Mouse (Mus musculus): Measurements from ENCODE around the gene Osgin1.

Gene Osgin1

DNA sequence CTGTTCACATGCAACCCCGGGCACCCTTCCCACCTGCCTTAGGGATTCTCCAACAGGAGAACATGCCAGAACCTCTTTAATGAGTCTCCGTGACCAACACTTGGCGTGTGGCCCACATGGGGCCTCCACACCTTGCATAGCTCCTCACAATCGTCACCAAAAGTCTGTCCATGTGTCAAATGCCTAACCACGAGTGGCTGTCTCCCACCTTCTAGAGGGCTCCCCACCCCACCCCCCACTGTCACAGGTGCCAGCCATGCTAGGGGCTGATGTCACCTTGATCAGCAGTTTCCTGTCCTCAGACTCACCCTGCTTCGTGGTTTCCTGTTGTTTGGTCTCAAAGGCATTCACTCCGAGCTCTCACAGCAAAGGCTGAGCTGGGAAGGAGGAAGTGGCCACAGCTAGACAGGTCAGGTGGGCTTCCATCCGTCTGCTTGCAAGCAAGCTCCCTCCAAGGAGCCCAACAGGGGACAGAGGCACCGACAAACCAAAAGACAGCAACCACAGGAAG lies 10.2 kb upstream of the Osgin1 start:
- peak; percentile 50 for DNase-seq (ENCODE audit: extremely low read depth, low read depth)

DNA sequence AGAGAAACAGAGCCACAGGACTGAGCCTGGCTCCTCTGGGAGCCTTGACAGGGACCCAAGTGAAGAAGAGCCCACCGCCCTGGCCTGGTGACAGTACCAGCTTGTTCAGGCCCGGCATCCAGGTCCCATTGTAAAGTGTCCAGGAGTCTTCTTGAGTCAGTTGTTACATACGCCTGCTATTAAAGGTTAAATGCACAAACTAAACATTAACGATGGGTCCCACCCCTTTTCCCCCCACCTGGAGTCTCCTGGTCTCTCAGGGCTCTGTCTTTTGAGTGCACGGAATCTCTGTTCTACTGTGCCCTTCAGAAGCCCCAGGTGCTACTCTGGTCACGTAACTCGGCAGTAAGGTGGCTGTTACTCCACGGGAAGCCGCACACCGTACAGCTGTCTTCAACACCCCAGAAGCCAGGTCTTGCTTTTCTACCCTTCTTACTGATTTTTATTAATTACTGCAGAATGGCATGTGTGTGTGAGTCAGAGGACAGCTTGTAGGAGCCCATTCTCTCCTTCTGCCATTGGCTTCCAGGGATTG lies 9.7 kb upstream of the Osgin1 start:
- DNase-seq (ENCODE audit: extremely low read depth, low read depth) = no peak

DNA sequence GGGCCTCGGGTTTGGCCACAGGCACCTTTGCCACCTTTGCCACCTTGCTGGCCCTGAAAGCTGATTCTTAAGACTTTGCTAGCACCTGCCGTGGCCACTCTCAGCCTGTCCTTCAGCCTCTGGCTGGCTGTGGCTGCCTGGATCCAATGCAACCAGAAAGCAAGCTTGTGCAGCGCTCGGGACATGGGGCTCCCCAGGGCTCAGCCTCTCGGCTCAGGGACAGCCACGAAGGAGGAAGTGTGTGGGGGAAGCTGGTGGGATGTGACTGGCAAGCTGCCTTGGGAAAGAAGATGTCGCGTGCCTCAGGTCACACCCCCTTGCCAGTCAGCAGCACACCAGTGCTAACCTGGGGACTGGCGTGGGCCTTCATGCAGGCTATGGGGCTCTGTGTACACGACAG lies 9.2 kb upstream of the Osgin1 start:
- DNase-seq (ENCODE audit: extremely low read depth, low read depth) = no peak

DNA sequence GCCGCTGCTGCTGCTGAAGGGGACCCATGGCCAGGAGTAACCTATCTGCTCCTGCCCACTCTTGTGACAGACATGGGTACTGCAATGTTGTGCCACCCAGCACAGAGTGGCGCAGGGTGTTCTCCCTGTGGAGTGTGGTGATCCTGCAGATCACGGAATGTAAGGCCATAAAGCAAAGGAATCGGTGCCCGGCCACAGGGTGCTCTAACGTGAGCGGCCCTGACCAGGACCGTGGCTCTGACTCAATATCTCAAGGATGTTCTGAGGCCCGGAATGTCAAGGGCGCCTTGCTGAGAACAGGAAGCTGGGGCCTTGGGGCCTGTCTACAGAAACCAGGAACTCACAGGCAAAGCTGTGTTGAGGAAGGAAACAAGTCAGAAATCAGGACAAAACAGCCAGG lies 8.4 kb upstream of the Osgin1 start:
- no peak for DNase-seq (ENCODE audit: extremely low read depth, low read depth)

DNA sequence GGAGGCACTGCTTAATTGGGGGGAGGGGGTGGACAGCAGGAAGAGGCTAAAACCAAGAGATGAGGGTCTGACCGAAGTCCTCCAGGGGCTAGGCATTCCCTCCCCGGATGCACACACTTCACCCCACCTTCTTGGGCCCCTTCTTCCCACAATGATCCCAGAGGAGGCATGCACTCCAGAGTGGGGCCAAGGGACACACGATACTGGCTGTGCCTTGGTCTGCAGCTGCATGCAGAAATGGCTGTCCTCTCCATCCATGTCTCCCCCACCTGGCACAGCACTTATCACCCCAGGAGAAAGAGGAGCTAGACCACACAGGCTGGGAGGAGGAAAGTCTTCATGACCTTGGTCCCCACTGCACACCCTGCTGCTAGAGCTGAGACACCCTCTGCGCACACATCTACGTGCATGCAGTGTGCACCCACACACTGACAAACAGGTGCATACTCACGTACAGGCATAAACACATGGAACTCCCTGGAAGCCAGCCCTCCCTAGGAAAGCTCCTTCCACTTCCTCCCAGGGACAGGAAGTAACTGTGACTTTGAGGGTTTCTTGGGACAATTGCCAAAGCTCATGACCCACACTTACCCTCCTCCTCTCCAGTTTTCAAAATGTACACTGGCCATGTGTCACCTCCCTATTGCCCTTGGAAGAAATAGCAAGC lies 7.7 kb upstream of the Osgin1 start:
- DNase-seq (ENCODE audit: extremely low read depth, low read depth) = no peak

DNA sequence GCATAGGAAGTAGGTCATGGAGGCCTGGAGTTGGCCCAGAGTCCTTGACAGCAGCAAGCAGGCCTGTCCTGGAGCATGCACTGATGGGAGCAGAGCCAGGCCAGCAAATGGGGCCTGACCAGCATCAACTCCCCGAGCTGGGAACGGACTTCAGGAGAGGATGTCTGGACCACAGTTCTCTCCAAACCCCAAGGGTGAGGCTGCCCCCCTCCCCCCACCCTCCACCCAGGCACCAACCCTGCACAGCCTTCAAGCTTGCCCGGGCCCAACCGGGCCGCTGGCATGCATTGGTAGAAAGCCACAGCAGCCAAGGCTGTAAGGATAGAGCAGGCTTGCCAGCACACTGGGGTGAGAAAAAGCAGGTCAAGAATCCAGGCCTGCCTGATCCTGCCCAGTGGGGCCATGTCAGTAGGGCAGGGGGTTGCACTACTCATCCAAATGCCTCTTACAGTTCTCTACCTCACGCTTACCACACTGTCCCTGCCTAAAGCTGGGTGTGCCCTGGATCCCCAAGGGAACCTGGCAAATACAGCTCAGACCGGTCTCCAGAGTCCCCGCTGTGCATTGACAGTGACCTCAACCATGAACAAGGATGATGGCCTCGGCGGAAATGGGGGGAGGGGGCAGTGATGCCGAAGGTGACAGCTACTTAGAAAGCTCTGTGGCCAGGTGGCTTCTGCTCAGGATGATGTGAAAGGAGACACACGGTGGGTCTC lies 6.1 kb upstream of the Osgin1 start:
- DNase-seq (ENCODE audit: extremely low read depth, low read depth) = no peak

DNA sequence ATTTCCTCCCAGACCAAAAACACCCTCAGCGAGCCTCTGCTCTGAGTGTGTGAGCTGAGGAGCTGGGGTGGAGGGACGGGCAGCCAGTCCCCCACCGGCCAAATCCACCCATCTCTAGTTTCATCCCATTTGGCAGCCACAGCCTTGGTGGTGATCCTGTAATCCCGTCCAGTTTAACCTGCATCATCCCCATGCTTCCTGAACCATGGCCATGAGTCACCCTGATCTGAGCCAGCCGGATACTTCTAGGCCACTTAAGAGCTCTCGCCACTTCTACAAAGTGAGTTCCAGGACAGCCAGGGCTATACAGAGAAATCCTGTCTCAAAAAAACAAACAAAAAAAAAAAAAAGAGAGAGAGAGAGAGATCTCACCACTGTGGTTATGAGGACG lies 5.6 kb upstream of the Osgin1 start:
- no peak for DNase-seq (ENCODE audit: extremely low read depth, low read depth)

DNA sequence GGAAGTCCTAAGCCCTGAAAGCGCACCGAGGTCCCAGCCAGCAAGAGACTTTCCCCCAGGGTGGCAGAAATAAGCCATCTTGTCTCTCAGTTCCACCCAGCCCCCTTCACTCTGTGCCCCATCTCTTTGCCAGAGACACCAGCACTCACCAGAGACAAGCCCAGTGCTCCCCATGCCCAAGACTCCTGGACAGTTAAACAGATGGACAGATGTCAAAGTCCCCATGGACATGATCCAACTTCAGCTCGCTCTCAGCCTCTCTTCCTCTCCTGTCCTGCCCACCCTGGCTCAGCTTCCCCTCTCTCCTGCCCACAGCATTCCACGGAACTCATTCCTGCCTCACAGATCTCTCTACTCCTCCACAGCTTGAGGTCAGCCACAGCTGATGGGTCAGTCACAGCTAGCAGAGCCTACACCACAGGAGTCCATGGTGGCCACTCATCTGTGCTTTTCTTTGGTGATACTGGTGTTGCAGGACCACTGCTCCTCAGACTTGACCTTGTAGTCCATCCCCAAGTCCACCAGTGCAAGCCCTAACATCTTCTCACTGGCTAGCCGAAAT lies 5.1 kb upstream of the Osgin1 start:
- no peak for DNase-seq (ENCODE audit: extremely low read depth, low read depth)

DNA sequence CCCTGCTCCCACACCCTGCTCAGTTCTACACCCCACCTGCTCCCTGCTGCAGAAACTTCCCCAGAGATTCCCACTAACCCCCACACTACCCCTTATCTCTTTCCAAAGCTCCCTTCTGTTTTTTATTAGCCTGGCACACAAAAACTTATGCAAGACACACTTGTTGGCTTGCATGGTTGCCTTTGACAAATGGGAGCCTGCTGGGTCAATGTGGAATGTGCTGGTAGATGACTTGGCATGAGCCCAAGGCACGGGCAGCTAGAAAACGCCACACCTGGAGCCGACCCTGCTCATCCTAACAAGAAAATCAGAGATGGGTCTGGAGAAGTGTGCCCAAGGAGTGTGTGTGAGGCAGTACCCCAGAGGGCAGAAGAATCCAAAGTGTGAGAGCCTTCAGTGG lies 4.4 kb upstream of the Osgin1 start:
- no peak for DNase-seq (ENCODE audit: extremely low read depth, low read depth)

DNA sequence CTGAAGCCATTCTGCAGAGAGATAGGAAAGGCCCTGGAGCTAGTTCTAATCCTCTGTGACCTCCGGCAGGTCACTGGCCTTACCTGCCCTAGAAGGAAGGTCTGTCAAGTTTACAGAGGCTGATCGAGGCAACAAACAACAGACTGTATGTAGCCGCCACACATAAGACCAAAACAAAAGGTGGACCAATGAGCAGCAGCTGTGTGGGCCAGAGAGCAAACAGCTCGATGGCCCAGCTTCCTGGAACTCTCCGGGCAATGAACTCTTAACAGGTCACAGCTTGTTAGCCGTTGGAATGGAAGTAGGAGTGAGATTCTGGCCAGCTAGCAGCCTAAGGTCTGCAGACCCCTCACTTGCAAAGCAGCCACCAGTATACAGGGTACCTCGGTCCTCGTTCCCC lies 3.7 kb upstream of the Osgin1 start:
- no peak for DNase-seq (ENCODE audit: extremely low read depth, low read depth)

DNA sequence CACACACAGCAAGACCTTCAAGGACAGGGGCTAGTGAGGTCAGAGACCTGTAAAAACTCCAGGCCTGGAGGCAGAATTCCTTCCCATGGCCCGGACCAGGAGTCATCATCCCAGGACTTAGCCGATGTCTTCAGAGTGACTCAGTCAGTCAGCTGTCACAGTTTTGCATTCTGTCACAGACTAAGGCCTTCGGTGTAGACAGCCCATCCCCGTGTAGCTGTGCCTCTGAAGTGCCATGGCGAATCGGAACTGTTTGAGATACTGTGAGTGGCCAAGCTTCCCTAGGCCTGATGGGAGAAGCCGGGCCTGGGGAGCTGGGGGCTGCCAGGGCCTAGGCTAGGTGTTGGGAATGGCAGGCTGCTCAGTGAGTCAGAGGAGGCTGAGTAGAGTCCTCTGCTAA lies 3.2 kb upstream of the Osgin1 start:
- no peak for DNase-seq (ENCODE audit: extremely low read depth, low read depth)

DNA sequence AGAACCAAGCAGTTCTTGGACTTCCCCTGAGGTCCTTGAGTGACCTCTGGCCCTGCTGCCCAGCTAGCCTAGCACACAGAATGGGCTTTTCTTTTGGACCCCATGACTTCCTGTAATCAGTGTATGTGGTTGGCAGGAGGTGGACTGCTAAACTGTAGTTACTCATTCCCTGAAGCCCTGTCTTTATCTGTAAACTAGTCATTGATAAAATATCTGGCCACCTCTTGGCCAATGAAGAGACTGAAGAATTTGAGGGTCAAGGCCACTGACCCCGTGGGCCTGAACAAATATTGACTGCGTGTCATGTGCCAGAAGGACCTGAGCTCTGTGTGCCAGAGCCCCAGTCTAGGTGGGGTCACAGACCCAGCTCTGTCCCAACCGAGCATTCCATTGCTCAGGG lies 1.6 kb upstream of the Osgin1 start:
- DNase-seq (ENCODE audit: extremely low read depth, low read depth) = no peak

DNA sequence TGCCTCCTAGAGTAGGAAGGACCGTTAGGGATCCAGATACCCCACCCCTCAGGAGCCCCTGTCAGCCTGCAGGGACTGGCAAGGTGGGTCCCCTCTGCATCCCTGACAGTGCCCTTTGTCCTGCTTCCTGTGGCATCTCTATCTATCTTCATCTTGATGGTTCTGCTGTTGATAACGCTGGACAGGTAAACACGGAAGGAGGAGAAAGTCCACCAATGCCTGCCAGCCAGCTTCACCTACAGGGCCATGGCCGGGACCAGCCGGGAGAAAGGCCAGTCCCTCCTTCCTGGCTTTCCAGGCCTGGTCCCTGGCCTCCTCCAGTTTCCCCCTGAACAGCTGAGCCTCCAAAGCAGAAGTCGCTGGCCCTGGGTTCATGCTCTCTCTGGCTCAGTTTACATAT lies 645 bp downstream of the Osgin1 start:
- no peak for DNase-seq (ENCODE audit: extremely low read depth, low read depth)

DNA sequence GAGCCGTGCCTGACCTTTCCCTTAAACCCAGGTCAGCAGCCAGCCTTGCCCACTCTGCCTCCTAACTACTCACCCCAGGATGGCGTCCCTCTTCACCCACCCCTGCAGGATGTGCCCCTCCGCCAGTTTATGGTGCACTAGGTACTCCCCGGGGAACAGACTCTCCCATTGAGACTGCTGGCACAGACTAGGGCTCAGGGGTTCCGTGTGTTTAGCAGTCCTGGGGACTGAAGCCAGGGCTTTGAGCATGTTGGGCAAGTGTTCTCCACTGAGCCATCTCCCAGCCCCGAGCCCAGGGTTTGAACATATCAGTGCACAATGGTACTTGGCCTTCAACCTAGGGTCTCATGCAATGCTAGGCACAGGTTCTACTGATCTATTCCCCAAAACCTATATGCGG lies 1.6 kb downstream of the Osgin1 start:
- DNase-seq (ENCODE audit: extremely low read depth, low read depth) = no peak

DNA sequence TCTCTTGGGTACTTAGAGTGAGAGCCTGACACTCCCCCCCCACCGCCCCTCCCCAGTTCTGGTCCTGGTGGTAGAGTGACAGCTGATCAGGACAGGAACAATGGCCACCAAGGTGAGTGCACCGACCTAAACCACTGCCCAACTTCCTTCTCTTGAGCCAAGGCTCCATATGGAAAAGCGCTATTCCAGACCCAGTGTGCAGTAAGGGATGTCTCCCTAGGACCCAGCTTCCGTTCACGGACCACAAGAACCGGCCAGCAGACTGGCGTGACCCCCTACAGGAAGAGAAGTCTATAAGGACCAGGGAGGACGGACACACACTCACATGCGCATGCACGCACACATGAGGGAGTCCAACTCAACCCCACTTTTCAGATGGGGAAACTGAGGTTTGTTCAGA lies 2.4 kb downstream of the Osgin1 start:
- no peak for DNase-seq (ENCODE audit: extremely low read depth, low read depth)

DNA sequence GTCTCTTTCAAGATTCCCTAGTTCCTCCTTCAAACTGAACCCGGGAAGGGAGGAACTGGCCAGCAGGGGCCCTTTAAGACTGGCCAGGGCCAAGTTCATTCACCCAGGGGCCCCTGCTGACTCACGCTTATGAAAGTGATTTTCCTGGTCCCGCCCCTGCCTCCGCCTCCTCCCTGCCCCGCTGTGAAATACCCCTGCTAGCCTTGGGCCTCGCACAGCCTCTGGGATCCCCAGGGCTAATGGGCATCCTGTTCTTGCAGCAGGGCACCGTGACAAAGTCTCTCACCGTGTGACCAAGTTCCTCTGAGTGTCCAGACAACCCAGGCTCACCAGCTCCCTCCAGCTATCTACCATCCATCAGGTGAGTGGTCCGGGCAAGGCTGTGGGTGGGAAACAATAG lies 3.0 kb downstream of the Osgin1 start:
- no peak for DNase-seq (ENCODE audit: extremely low read depth, low read depth)

DNA sequence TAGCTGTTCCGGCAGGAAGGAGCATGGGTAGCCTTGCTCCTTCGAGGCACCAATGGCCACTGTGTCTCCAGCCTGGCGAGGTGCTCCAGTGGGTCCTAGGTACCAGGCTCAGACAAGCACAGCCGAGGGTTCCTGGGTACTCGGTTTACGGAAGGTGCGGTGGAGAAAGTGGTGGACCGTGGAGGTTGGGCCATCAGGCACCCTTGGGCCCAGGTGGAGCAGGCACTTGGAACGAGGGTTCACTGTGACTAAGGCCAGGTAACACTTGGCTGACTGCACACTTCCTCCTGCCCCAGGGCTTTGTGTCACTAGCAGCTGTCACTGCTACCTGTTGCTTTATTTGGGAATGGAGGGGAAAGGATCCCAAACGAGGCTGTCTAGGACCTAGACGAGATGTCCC lies 3.6 kb downstream of the Osgin1 start:
- no peak for DNase-seq (ENCODE audit: extremely low read depth, low read depth)

DNA sequence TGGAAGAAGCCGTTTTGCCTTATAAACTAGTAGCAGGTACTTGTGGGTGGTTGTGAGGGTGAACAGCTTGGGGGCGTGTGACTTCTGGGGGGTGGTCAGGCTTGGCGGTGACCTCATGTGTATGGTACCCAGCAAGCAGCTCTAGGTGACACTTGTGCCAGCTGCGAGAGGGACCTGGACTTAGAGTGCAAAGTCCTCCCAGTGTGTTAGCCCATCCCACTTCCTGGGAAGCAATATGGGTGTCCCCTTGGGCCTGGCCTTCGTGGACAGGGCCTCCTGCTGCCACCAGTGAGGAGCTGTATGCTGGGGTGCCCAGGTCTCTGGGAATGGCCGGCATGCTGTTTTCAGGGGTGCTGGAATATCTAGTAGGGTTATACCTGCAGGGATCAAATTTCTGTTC lies 5.0 kb downstream of the Osgin1 start:
- no peak for DNase-seq (ENCODE audit: extremely low read depth, low read depth)

DNA sequence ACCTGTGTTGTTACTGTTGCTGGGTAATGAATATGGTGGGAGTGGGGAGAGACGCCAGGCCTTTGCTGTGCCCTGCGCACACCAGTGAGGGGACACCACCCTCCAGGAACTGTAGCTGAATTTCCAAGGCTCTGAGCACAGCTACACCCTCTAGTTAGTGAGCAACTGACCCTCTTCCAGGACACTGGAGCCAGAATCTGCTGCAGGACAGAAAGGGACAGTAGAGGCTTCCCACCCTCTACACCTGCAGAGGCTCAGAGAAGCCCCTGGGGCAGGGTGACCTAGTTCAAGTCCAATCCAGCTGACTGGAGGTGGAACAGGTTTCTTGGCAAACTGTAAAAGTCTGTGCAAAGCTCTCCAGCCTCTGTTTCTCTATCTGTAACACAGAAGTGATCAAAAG lies 5.5 kb downstream of the Osgin1 start:
- DNase-seq (ENCODE audit: extremely low read depth, low read depth) = no peak

DNA sequence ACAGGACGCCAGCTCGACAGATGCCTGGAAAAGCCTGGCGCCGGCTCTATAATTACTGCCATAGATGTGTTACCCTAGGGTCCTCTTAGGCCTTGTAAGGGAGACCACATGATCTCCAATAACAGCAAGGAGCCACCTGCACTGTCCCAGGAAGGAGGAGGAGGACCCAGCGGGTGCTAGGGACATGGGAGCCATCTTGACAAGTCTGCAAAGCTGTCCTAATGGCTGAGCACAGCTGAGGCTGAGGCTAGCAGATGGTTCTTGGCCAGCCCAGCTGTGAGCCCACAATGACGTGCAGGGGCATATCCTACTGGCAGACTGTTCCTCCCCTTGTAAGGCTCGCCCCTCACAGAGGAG lies 5.9 kb downstream of the Osgin1 start:
- DNase-seq (ENCODE audit: extremely low read depth, low read depth) = no peak

DNA sequence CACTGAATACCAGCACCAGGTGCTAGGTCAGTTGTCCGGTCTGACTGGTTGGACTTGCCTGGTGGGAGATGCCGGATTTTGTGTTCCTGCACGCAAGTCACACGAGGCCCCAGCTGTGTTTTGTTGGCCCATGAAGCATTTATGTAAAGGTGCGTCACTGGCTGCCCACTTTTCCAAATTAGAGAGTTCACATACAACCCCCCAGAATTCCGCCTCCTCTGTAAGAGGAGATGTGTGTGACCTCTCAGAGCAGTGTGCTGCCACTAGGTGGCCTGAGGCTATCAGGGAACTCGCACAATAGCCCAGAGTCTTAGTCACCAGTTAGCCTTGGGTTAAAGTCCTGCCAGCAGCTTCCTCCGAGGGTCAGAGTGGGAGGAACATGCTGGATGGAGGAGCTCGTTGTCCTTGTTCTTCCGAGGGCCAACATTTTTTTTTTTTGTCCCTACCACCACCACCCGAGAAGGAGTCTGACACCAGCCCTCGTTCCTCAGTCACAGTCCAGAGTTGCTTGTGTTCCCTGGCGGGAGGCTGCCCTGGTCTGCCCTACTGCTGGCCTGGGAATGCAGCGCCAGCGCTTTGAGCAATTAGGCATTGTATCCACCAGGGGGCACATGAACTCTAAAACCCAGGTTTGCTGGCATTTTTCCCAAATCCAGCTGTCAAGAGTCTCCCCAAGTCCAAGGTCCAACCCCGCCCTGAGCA lies 6.5 kb downstream of the Osgin1 start:
- no peak for DNase-seq (ENCODE audit: extremely low read depth, low read depth)

DNA sequence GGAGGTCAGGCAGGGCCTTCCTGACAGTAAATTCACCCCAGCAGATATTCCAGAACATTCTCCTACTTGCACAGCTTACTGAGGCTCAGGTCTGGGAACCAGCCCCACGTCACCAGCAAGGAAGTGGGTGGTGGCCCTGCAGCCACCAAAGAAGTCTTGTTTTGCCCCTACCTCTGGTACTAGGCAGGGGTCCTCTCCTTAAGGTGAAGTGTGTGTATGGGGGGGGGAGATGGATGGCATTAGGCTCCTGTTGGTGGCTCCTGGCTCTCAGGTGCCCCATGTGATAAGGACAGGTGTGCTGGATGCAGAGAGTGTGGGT lies 7.0 kb downstream of the Osgin1 start:
- DNase-seq (ENCODE audit: extremely low read depth, low read depth) = no peak

Measured in MEL-GATA-1-ER (cell line).